Mouse (Mus musculus): ENCODE measurements around the gene Mfsd8. TPM values are rescaled to one million over a fixed set of nuclear protein-coding genes. Genes with fewer than 3 reads are reported as not detected.
"Not testable (repeated sequence)": the region's sequence is repeated elsewhere in the genome, so short reads cannot be mapped to it uniquely, and the experiment has no call there.

Gene Mfsd8
- polyA plus RNA-seq (2012): 0.68 and 1.0 TPM in 2 replicates

DNA sequence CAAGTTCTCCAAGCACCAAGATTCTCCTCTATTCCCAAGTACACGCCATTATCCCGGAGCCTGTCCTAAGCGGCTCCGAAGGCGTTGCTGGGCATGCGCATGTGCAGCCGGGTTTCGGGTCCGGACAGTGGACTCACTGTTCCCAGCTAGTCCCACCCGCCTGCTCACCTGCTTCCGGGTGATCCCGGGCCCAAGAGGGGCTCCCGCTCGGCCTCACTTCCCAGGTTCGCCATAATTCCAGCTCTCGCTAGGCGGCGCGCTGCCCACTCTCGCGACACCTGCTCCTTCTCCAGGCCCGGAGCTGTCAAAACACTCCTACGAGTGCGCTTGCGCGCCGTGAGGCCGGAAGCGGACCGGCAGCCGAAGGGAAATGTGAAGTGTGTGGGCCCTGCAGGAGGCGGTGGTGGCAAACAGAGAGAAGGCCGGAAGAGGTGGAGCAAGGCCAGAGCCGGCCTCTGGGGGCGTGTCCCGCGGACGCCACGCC is at the start of gene Mfsd8:
Gene Mfsd8, minus strand, starts transcription at position 414 of the 484 bp plus-strand sequence.
- not testable (repeated sequence) for TF ChIP-seq GATA1 (IDR thresholded peaks at IDR 0.05; ENCODE audit: low read length)

DNA sequence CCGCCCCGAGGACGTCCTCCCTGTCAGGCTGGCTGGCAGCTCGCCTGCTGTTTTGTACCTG is 101 bp upstream of the Mfsd8 start, which contains the start of gene Abhd18:
Gene Abhd18, plus strand, starts transcription at position 14 of the 61 bp plus-strand sequence.
- TF ChIP-seq GATA1 (IDR thresholded peaks at IDR 0.05; ENCODE audit: low read length): not testable (repeated sequence)

DNA sequence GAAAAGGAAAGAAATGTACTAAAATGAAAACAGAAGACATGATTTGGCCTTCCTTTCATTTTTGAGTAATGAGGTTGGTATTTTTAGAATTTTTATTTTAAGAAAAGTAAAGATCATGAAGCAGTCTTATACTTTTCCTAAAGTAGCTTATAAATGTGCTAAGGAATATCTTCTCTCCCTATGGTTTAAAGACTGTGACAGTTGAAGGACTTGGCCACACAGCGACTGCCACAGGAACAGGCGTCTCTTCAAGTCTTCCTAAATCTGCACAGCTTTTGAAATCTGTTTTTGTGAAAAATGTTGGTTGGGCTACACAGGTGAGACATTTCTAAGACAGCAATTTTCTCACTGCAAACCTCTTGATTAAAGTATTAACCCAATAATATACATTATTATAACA is 33.4 kb downstream of the Mfsd8 start:
- no peak for TF ChIP-seq GATA1 (IDR thresholded peaks at IDR 0.05; ENCODE audit: low read length)

DNA sequence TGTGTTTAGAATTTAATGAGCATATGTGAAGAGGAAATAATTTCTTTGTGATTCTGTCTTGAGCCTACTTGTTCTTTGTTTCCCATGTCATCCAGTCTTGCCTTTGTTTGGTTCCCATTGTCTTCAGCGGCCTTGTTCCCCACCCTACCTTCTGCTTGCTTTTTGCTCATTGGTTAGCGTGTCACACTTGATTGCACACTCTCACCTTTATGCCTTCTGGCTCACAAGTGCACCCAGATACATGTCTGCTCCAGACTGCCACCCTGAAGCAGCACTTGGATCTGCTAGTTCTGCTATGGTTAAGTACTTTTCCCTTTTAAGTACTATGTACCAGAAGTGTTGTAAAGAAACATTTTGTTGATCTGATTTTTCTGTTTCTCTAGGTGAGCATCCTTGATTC is 36.8 kb downstream of the Mfsd8 start:
- no peak for TF ChIP-seq GATA1 (IDR thresholded peaks at IDR 0.05; ENCODE audit: low read length)

DNA sequence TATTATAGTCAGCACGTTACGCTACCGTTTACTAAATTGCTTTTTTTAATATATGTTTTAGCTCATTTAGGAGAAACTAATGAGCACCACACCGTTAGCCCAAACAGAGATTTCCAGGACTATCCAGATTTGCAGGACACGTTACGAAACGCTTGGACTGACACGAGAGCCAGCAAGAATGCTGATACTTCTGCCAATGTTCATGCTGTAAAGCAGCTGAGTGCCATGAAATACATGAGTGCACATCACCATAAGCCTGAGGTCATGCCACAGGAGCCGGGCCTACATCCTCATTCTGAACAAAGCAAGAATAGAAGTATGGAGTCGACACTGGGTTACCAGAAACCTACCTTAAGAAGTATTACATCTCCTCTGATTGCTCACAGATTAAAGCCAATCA is 38.0 kb downstream of the Mfsd8 start:
- TF ChIP-seq GATA1 (IDR thresholded peaks at IDR 0.05; ENCODE audit: low read length): no peak

DNA sequence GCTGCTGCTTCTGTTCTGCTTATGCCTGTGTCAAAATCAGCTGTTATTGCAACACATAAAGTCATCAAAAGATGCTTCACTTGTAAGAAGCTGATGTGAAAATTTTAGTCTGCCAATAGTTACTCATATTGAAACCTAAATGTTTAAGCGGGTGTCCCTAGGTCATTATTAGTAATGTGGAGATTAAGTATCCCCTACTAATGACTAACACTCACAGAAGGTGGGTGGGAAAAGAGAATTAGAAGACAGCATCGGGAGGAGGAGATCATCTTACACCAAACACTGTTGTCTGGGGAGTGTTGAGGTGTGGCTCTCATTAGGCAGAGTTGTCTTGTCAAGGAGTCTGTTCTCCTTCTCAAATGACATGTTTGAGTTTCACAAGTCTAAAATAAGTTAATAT is 39.8 kb downstream of the Mfsd8 start:
- TF ChIP-seq GATA1 (IDR thresholded peaks at IDR 0.05; ENCODE audit: low read length): no peak

DNA sequence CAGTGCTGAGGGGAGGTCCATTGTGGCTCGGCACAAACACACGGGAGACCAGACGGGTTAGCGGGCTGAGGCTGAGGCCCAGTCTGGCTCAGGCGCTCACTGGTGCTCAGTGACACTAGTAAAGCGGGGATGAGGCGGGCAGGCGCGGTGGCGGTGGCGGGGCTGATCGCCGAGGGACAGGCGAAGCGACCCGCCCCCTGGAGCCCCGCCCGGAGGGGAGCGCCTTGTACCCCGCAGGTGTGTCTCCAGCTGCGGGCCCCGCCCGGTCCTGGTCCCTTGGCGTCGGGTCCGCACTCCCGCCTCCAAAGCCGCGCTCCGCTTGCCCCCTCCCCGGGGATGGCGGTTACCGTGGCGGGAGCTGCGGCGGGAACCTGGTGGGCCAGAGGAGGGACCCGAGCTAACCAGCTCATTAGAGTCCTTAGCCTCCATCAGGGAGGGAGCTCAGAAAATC is 46.3 kb downstream of the Mfsd8 start:
- no peak for TF ChIP-seq GATA1 (IDR thresholded peaks at IDR 0.05; ENCODE audit: low read length)

DNA sequence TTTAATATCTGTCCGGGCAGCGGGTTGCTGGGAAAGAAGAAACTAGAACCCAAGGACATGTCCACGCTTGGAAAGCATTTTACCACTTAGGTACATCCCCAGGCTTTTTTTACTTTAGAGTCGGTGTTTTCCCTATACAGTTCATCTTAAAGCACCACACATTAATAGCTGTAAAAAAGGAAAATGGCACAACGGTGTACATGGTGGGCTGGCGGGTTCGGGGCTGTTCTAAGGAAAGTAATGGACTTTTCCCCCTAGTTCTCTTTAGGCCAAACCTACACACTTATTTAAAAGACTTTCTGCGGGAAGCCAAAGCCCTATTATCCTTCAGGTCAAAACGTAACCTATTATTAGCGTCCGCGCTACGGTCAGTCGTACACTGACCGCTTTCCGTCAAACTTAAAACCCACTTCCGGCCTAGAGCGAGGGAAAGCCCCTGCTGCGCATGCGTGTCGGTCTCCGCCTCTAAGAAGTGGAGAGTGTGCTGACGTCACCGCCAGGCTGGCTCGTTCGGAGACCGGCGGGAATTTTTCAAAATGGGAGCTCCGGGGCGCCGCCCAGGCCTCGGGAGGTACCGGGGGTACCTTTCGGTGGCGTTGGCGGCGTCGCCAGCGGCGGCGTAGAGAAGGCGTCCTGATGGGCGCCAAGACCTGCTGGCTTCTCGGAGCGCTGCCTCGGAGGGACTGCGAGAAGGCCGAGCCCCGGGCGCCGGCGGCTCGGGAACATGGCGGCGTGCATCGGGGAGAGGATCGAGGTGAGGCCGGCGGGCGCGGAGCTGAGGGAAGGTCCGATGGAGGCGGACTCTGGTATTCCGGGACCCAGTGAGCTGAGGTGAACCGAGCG is 46.9 kb downstream of the Mfsd8 start, which contains the start of gene Plk4:
Gene Plk4, plus strand, starts transcription at position 490 of the 843 bp plus-strand sequence.
- TF ChIP-seq GATA1 (IDR thresholded peaks at IDR 0.05; ENCODE audit: low read length): no peak

DNA sequence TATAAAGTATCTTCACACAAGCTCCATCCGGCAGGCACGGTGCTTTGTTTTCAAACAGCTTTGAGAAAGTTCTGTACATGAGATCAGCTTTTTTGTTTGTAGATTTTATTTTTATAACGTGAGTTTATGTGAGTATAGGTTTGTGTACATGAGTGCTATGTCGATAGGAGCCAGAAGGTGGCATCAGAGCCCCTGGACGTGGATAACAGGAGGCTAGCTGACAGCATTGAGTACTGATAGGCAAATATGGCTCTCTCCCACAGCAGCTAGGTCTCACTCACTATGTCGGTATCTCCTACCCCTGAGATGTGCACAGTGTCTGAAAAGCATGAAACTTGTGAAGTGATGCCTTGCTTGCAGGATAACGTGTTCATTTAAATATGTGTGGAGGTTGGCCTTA is 48.2 kb downstream of the Mfsd8 start:
- TF ChIP-seq GATA1 (IDR thresholded peaks at IDR 0.05; ENCODE audit: low read length): no peak

DNA sequence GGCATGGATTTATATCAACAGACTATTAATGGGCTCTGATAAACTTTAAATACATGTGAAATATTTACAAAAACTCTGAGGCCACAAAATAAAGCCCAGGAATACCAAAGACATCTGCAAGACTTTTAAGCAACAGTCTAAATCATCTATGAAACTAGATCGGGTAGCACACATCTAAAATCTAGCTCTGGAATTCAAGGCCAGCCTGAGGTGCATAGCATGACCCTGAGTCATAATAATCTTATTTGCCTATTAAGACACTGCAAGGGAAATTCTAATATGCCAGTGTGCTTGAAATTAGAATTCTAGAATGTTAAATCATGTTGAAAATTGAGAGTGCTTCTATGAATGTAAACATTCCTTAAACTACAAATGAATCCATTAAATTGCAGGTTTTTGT is 48.6 kb downstream of the Mfsd8 start:
- no peak for TF ChIP-seq GATA1 (IDR thresholded peaks at IDR 0.05; ENCODE audit: low read length)

DNA sequence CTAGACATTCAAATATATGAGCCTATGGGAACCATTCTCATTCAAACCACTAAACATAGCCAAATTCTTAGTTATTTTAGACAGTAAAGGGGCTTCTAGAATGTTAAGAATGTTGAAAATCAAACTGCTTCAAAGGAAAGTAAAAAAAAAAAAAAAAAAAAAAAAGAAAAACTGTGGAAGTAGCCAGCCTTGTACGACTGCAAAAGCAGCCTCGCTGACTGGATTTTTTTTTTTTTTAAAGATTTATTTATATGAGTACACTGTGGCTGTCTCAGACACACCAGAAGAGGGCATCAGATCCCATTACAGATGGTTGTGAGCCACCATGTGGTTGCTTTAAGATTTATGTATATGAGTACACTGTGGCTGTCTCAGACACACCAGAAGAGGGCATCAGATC is 52.9 kb downstream of the Mfsd8 start:
- TF ChIP-seq GATA1 (IDR thresholded peaks at IDR 0.05; ENCODE audit: low read length): no peak

Other genes with a start within 250 kb of the Mfsd8 start
- not detected in 2 replicates for gene Slc25a31, start 138.0 kb downstream of the Mfsd8 start, polyA plus RNA-seq (2012)
- 11.0 and 14.1 TPM in 2 replicates for gene Hspa4l, start 102.4 kb downstream of the Mfsd8 start, polyA plus RNA-seq (2012)
- gene Plk4, start 46.9 kb downstream of the Mfsd8 start, polyA plus RNA-seq (2012): 13.7 and 21.6 TPM in 2 replicates
- gene Abhd18, start 84 bp upstream of the Mfsd8 start, polyA plus RNA-seq (2012): 1.2 and 1.9 TPM in 2 replicates
- gene 1700034I23Rik, start 55.7 kb upstream of the Mfsd8 start, polyA plus RNA-seq (2012): not detected in 2 replicates
- gene Larp1b, start 102.9 kb upstream of the Mfsd8 start, polyA plus RNA-seq (2012): 39.8 and 46.4 TPM in 2 replicates
- gene Pgrmc2, start 236.2 kb upstream of the Mfsd8 start, polyA plus RNA-seq (2012): 22.6 and 29.8 TPM in 2 replicates

Data from G1E-ER4 (cell line).